Mouse (Mus musculus): Measurements from ENCODE around the gene Mcts1.

Mcts1 gene

DNA sequence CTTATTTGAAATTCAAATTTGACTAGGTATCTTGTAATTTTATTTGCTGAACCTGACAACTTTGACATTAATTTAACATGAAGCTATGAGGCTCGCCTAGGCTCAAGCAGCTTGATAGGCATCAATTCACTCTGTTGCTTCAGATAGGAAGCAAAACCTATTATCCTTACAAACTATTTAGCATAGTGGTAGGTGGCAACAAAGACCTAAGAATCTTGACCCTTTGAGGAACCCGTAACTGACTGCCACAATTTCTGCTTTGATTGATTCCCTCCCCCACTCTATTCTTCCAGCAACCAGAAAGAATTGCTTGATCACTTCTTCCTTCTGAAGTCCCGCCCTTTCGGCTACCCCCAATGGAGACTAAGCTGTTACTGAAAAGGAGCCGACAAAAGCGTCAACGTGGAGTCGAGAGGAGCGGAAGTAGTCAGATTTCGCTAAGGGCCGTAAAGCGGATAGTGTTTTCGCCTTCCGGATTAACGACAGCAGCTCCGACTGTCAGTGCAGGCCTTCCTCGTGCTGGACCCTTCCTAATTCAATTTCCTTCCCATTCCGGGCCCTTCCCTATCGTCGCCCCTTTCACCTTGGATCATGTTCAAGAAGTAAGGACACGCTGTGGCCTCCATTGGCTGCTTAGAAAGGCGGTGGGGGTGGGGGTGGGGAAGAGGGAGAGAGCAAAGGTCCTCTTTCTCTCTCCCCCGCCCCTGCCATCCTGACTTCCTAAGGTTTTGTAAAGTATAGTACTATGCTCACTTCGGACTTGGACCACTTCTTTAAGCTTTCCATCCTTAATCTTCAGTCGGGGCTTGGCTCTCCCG lies at the start of gene Mcts1:
Gene Mcts1 (plus strand): TSS at position 402 of the 818 bp plus-strand sequence.
- peak; percentile 76 for DNase-seq (ENCODE audit: low spot score)

DNA sequence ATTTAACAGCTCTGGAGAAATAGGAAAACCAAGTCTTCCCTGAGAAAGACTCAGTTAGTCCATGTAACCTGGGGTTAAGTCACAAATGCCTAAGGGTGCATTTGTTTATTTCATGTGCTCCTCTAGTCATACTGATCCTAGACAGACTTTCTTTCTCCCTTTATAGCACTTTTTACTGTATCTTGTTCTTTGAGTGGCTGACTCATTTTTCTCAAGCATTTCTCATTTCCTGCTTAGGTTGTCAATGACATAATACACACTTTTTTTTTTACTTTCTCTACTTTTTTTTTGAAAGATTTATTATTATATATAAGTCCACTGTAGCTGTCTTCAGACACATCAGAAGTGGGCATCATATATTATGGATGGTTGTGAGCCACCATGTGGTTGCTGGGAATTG lies 47.1 kb upstream of the Mcts1 start:
- no peak for DNase-seq (ENCODE audit: low spot score)

DNA sequence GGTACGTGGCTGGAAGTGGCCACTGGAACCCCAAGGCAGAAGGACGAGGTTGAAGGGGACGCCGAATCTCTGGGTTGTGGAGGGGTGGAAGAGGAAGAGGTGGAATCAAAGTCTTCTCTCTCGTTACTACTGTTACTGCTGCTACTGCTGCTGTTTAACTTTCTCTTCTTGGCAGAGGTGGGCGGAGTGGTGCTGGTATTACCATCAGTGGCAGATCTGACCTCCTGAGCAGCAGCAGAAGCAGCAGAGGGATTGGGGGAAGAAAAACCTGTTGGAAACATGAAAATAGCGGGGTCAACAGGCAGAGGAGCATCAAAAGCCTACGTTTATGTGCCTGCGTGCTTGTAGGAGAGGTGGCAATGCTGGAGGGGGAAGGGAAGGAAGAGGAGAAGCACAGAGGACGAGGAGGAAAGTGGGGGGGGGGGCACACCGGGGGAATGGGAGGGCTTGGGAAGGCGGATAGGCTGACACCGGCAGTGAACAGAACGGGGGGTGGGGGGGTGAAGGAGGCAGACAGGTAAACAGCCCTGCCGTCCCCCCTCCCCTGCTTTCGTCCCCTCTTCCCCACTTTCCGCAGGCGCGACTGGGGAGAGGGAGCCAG lies 36.3 kb upstream of the Mcts1 start:
- DNase-seq (ENCODE audit: low spot score) = no peak

DNA sequence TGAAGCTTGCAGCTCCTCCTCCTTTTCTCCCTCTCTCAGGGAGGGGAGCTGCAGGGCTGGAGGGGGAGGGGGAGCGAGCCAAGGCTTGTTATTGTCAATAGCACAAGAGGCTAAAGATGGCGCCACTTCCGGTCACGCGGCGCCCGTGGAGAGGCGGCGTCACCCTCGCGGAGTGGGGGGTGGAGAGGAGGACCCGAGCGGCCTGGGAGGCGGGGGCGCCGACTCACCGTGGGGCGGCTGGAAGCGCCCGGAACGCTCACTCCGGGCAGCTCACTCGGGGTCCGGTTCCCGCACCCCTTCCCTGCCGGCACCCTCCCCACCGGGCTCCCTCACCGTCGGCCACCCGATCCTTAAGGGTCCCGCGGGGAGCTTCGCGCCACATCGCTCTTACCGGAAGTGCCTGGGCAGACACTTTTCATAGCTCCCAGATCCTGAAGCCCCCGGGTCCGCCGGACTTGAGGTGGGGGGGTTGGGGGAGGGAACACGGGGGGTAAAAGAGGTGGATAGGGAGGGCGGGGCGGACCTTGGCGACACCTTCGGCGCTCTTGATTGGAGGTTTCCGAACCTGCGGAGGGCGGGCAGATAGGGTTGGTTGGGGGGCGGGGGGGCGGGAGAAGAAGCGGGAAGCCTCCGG lies 35.7 kb upstream of the Mcts1 start:
- DNase-seq (ENCODE audit: low spot score) = peak; percentile 86

DNA sequence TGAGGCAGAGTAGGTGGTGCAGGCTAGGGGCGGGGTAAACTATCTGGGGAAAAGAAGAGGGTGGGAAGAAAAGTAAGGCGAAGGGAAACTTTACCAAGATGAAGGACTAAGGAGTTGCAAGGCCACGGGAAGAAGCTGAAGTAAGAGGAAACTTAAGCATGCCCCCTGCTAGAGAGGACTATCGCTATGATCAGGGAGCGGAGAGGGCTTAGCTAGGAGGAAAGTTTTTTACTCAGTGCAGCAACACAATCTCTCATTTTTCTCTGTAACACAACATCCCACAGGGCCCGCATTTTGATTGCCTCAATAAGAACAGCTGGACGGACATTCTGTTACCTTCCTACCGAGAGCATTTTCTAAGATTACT lies 35.2 kb upstream of the Mcts1 start:
- no peak for DNase-seq (ENCODE audit: low spot score)

DNA sequence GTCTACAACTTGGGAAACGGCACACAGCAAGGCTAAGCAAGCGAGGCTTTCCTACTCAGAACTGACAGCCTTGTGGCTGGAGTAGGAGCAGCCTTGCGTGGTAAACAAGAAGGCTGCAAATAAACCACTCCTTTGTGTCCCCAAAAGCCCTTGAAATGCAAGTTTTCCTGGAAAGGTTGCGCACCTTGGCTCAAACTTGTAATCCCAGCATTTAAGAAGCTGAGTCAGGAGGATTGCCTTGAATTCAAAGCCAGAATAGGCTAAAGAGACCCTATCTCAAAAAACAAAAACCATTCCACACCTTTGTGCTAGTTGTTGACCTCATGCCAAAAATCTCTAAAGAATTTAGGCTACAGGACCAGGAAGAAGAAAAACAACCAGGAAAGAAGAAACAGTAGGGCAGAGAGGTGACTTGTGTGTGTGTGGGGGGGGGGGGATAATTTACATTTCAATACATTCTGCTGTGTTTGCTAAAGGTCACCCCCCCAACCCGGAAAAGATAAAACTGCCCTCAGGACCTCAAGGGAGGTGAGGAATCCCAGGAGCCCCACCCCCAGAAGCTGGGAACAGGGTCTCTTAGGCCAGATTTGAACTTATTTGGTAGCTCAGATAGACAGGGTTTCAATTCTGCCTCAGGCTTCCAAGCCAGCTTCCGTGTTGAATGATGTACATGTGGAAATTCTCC lies 33.7 kb upstream of the Mcts1 start:
- DNase-seq (ENCODE audit: low spot score) = no peak

DNA sequence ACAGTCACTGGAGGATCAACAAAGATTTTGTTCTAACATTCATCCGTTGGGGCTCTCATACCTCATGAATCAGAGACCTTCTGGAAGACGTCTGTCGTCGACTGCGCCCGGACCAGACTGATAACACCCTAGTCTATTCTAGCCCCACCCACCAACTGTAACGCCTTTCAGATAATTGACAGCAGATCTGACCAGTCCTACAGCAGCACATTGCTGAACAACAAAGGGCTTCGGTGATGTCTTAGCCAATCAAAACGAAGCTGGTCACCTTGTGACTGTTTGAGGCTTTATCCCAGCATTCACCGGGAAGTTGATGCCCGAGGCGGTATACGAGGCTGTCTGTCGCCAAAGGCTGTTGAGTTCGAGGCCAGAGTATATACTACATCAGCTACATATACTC lies 24.3 kb upstream of the Mcts1 start, which contains the start of gene Cul4b:
Gene Cul4b (minus strand): TSS at position 119 of the 400 bp plus-strand sequence.
- DNase-seq (ENCODE audit: low spot score) = no peak

DNA sequence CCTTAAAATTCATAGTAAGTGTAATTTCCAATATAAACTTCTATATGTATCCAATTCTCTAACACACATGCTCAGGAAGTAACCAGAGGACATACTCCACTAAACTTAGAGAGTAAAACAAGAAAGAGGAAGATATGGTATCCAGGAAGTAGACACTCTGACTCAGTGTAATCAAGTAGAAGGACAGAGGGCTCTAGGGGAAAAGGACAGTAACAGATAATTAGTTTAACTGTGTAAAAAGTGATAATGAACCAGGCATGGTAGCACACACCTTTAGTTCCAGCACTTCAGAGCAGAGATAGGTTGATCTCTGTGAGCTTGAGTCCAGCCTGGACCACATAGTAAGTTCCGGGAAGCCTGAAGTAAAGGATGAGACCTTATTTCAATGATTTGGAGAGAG lies 19.2 kb upstream of the Mcts1 start:
- DNase-seq (ENCODE audit: low spot score) = no peak

DNA sequence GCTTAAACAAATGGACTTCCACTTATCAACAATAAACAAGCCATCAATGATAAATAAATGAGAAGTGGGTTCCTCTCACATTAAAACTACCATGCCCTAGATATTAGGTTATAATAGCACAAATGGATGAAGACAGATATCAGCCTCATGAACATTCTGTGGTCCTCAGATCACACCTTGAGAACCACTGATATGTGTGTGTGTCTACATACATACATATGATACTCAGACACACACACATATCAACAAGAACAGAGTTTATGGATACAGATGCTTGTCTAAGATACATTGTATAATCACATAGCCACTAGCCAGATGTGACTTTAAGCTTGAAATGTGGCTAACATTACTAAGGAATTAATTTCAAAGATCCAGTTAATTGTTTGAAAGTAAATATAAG lies 17.1 kb upstream of the Mcts1 start:
- no peak for DNase-seq (ENCODE audit: low spot score)

DNA sequence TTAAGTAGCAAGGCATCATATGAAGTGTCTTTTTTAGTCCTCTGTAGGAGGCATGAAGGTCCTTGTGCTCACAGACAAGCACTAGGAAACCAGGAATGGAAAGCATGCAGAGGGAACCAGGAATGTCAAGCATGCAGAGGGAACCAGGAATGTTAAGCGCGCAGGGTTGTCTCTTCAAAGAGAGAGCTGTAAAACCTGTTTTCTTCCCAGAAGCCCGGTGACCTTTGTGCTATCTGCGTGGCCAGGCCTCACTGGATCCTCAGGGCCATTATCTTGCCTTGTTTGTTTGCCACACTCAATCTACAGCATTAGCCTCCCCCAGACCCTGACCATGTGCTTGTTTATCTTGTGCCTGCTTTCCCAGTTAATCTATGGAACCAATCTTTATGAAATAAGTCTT lies 10.6 kb upstream of the Mcts1 start:
- DNase-seq (ENCODE audit: low spot score) = no peak

DNA sequence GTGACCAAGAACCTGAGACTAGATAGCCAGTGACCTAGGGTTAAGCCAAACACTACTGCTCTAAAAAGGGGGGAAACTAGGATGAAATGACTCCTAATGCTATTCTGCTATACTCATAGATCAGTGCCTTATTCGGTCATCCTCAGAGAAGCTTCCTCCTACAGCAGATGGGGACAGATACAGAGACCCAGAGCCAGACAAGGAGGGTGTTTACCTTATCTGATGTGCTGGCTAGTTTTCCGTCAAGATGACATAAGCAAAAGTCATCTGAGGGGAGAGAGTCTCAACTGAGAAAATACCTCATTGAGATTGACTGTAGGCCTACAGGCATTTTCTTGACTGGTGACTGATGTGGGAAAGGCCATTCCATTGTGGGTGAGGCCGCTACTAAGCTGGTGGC lies 8.6 kb upstream of the Mcts1 start:
- DNase-seq (ENCODE audit: low spot score) = no peak

DNA sequence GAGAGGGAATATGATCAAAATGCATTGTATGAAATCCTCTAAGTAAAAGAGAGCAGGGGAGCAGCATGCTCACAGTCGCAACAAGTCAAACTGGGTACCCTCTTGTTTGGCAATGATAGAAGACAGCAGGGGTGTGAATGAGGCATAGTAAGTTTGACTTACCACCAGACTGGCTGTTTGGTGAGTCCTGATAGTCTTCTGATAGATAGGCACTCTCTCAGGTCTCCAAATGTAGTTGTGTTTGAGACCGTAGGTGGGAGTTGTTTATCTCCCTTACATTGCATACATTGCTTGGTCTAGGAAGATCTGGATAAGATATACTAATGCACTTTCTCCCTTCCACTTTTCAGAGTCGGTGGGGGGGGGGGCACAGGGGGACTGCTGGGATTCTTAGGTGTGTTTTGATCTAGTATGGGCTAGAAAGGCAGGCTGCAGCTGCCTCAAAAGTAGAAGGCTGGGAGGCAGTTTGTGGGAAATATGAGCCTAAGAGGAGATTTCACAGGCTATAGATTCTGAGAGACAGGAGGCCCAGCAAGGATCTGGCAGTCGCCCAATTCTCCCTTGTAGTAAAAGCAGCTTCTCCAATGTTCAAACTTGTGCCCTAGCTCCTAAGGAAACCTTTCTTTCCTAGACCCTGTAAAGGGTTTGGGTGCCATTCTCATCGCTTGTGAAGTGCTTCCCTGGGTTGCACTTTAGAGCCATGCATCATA lies 7.0 kb upstream of the Mcts1 start:
- no peak for DNase-seq (ENCODE audit: low spot score)

DNA sequence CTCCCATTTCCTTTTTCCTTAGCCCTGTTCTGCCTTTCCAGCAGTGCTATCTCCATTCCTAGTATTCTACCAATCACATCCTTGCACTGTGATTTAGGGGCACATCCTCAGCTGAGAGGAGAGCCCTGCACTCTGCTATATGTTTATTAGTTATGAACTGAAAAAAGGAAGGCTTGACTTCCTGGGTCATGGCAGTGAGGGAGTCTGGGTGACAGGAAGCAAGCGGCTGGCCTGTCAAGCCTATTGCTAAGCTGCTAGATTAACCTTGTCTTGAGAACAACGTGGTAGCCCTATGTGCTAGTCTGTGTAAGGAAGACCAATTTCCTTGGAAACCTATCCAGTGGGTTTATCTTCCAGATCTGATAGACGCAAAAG lies 604 bp downstream of the Mcts1 start:
- DNase-seq (ENCODE audit: low spot score) = peak; percentile 12

DNA sequence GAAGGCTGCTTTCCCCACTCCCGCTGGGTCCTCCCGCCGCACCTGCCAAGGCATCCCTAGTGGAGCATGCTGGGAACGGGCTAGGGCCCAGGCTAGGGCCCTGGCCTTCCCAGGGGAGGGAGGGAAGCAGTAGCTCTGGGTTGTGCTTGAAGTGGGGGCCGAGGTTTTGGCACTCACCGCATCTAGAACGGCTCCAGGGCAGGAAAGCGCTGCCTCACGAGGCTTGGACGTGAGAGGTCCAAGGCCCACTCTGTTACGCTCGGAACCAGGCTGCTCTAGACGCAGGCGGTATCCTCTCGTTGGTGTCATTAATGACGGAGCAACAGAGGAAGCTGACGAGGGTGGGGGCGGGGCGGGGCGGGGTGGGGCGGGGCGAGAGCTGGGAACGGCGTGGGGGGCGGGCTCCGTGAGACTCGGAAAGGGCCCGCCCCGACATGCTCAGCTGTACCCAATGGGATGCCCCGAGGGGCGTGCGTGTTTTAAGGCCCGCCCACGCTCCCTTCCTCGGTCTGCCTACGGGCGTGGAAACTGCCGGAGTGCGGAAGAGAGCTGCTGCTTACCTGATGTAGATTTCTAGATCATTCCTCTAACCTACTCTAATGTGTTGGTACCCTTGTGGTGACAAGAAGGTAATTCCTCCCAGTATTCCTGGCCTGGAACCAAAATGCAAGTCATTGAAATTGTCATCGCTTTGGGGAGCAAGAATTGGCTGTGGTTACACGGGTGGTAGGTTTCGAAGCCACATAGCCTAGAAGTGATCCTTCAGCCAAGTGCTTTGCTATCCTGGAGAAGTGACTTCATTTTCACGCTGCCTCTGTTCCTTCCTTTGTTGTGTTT lies 34.6 kb downstream of the Mcts1 start, which contains the start of gene C1galt1c1:
Gene C1galt1c1 (minus strand): TSS at position 287 of the 837 bp plus-strand sequence.
- DNase-seq (ENCODE audit: low spot score) = peak; percentile 85

DNA sequence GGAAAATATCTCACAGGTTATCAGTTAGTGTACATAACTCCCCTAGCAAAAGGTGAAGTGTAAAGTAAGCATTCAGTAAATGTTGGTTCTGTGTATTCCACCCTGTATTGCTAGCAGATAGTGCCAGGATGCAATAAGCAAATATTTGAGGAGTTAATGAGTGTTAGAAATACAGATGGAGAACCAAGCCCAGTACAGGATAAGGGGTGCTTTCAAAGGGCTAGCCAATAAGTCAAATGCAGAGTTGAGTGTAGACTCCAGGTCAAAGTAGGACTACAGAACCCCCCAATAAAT lies 35.2 kb downstream of the Mcts1 start:
- DNase-seq (ENCODE audit: low spot score) = no peak

DNA sequence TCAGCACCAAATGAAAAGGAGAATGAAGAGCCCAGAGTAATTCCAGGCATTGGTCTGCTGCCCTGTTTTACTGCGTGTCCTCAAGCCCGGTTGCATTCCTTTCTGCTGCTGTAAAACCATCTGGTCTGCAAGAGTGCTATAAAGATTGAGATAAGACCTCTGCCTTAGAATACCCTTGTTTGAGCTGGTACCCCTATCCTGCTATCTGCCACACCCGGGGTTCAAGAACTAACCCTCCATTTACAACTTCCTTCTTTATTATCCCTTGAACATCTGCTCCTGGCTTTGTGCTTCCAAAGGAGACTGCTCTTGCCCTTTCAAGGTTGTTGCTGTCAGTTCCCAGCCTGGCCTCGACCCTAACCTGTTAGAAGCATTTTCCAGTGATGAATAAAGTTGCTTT lies 41.1 kb downstream of the Mcts1 start:
- DNase-seq (ENCODE audit: low spot score) = no peak

DNA sequence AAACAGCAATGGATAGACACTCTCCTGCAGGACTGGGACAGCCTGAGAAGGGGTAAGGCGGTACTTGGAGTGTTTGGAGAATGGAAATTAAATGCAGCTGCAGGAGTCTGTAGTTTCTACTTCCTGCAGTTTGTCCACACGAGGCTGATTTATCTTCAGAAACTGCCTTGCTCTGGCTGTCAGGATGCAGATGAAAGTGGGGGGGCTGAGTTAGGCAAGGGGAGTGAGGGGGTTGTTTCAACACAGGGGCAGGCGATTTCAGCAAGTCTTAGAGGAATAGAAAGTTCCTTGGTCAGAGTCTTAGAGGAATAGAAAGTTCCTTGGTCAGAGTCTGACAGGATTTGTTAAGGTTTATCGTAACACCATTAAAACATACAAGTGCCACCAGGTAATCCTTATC lies 41.8 kb downstream of the Mcts1 start:
- DNase-seq (ENCODE audit: low spot score) = no peak

DNA sequence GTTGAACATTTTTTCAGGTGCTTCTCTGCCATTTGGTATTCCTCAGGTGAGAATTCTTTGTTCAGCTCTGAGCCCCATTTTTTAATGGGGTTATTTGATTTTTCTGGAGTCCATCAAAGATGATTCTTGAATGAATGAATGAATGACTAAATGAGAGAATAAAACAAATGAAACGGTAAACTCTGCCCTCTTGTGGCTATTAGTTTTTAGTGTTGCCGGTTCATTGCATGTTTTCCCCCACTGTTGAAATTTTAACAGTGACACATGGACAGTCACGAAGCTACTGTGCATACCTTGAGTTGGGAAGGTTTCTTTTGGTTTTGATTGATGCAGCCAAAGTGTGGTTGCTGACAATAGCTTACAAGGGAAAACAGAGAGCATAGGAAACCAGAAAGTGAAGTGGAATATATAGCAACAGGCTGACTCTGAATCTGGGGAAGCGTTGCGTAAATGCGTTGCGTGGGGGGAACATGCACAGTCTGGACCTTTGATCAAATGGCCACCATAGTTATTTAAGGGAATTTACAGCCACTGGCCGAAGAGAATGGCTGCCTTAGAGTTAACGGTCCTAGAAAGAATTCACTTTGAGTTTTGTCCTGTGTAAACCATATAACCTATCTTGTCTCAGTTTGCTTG lies 50.1 kb downstream of the Mcts1 start:
- DNase-seq (ENCODE audit: low spot score) = no peak

DNA sequence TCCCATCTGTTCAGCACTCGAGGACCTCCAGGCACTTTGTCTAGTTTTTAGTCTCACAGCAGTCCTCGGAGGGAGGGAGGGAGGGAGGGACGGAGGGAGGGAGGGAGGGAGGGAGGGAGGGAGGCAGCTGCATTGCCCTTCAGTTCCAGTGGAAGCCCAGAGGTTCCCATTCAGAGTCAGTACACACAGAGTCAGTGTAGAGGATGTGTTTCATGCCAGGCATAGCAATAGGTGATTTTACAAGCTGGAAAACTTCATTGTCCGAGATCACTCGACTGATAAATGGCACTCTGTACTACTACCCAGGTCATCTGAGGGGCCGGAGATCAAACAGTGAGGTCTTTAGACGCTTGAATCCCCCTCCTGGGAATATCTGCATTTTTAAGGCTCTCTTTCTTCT lies 50.8 kb downstream of the Mcts1 start:
- DNase-seq (ENCODE audit: low spot score) = no peak

DNA sequence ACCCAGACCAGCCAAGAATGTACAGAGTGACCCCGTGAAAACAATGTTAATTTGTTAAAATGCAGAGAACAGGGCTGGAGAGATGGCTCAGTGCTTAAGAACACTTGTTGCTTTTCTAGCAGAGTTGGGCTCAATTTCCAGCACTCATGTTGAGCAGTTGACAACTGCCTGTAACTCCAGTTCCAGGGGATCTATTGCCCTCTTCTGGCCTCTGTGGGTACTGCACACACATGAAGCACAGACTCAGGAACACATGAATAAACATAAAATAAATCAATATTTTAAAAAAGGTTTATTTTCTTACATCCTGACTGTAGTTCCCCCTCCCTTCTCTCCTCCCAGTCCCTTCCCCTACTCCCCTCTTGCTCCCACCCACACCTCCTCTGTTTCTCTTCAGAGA lies 52.8 kb downstream of the Mcts1 start:
- no peak for DNase-seq (ENCODE audit: low spot score)

DNA sequence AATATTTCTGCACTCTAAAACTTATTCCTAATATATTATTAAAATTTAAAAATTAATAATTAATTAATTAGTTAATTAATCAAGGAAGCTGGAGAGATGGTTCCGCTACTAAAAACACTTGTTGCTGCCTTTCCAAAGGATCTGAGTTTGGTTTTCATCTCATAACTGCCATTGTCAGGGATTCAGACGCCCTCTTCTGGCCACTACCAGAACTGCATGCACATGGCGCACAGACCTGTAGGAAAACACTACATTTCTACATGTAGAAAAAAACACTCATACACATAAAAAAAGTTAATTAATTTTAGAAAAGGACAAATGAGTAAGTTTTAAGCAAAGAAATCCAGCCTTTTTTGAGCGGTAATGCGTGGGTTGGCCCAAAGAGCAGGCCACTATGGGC lies 54.3 kb downstream of the Mcts1 start:
- no peak for DNase-seq (ENCODE audit: low spot score)
